Mouse (Mus musculus) liver, embryonic 11.5 days (tissue): Measurements from ENCODE around the gene Fmod. TPM values are rescaled to one million over a fixed set of nuclear protein-coding genes. Genes with fewer than 3 reads are reported as not detected.
A peak's percentile ranks its signal among the peaks of the same experiment; 100 is the strongest.

Experiments
- ATAC-seq: fragments of 200-750 bp; cut with Nextera tagmentation; replicated peaks from 2 replicates; pipeline ENCODE4 v1.8.0; 2017; ENCODE audit warnings: moderate number of reproducible peaks, mild to moderate bottlenecking, moderate TSS enrichment, moderate library complexity; ENCODE audit not compliant: low FRiP score
- DNase-seq: peaks from one replicate; pipeline ENCODE4 v3.0.0-alpha.2; 2017; ENCODE audit warnings: low spot score
- H3K27ac ChIP-seq: fragments of 300-500 bp; sonication (generic); 2 replicates; pipeline ENCODE4 v1.5.1; 2014; ENCODE audit warnings: mild to moderate bottlenecking, low read depth, low read length, control low read depth
- H3K27me3 ChIP-seq: fragments of 300-500 bp; sonication (generic); replicated peaks from 2 replicates; pipeline ENCODE4 v1.6.1; 2014; ENCODE audit warnings: low read length, mixed read lengths; ENCODE audit not compliant: control insufficient read depth, insufficient read depth
- H3K36me3 ChIP-seq: fragments of 300-500 bp; sonication (generic); 2 replicates; pipeline ENCODE4 v1.6.1; 2014; ENCODE audit warnings: mild to moderate bottlenecking, low read length, moderate library complexity, mixed read lengths; ENCODE audit not compliant: control insufficient read depth, insufficient read depth
- H3K4me1 ChIP-seq: fragments of 300-500 bp; sonication (generic); replicated peaks from 2 replicates; pipeline ENCODE4 v1.6.1; 2014; ENCODE audit warnings: low read length, mixed read lengths; ENCODE audit not compliant: control insufficient read depth, insufficient read depth
- H3K4me2 ChIP-seq: fragments of 300-500 bp; sonication (generic); 2 replicates; pipeline ENCODE4 v1.6.1; 2014; ENCODE audit warnings: mild to moderate bottlenecking, control low read depth, moderate library complexity
- H3K4me3 ChIP-seq: fragments of 300-500 bp; sonication (generic); 2 replicates; pipeline ENCODE4 v1.5.1; 2014; ENCODE audit warnings: low read depth, low read length, control low read depth
- H3K9ac ChIP-seq: fragments of 300-500 bp; sonication (generic); 2 replicates; pipeline ENCODE4 v1.6.1; 2014; ENCODE audit warnings: low read depth, low read length, control low read depth
- H3K9me3 ChIP-seq: fragments of 300-500 bp; sonication (generic); 2 replicates; pipeline ENCODE4 v1.6.1; 2016; ENCODE audit warnings: low read length, inconsistent platforms, mixed read lengths; ENCODE audit not compliant: control insufficient read depth
- WGBS: fragments of 180-500 bp; shearing (Covaris S2); extraction: QIAGEN DNeasy Blood & Tissue Kit; methylation state at CpG from one replicate; pipeline ENCODE4 v1.1.7; 2014; 5-methylcytosine and 5-hydroxymethylcytosine counted together
- polyA plus RNA-seq: library from polyadenylated mRNA; unstranded; fragments of >200 nt; fragmentation: Nextera tagmentation; extraction: Ambion mirVana; gene quantifications from 2 replicates; pipeline ENCODE4 v1.2.1, GENCODE M21; 2014

Gene Fmod
- polyA plus RNA-seq, 1 experiment from 2014 or later = 3.9 TPM

DNA sequence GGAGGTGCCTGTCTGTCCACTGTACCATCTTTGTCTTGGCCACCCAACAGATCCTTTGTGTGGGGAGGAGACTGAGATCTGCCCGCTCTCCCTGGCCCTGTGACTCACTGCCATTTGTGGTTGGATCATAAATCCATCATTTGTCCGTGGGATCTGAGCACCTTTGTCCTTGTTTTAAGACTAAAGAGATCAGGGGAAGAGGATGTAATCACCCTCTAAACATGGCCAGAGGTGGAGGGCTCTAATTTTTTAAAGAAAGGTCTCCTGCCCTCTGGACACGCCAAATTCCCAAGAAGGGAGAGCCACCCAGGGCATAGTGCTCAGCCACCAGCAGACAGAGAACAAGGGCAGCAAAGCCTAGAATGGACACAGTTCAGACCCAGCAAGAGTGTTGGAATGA is 54.8 kb downstream of the Fmod start:
- DNase-seq = no peak
- Histone ChIP-seq H3K27me3 (peaks cover 2% of the 10 kb centered on the region; the same call in 1 of the 2 replicates), H3K36me3 (no peaks in the 10 kb centered on the region), H3K4me3 (no peak overlapping the region), H3K9me3 (no peaks in the 10 kb centered on the region), H3K4me2 (no peak overlapping the region), H3K9ac (peak overlapping the region; percentile 2), H3K27ac (peak overlapping the region; percentile 82), H3K4me1 (peaks cover 46% of the 10 kb centered on the region)
- no peak for ATAC-seq
- 77% methylated on average over 3 of the region's 3 CpGs for WGBS

- Histone ChIP-seq H3K4me1 (peaks cover 44% of the 10 kb centered on the region), H3K9me3 (no peaks in the 10 kb centered on the region), H3K36me3 (no peaks in the 10 kb centered on the region), H3K27me3 (peaks cover 2% of the 10 kb centered on the region; the same call in 1 of the 2 replicates), H3K4me3 (peak overlapping the region; percentile 53), H3K4me2 (peak overlapping the region; percentile 88), H3K9ac (peak overlapping the region; percentile 2), H3K27ac (peak overlapping the region; percentile 82)
- WGBS = 16% methylated on average over 6 of the region's 6 CpGs
- DNase-seq (no peak), ATAC-seq (no peak)
Measured at GRCm38 (mm10) chr1:134092368-134092767, 55.3 kb downstream of the Fmod start.

DNA sequence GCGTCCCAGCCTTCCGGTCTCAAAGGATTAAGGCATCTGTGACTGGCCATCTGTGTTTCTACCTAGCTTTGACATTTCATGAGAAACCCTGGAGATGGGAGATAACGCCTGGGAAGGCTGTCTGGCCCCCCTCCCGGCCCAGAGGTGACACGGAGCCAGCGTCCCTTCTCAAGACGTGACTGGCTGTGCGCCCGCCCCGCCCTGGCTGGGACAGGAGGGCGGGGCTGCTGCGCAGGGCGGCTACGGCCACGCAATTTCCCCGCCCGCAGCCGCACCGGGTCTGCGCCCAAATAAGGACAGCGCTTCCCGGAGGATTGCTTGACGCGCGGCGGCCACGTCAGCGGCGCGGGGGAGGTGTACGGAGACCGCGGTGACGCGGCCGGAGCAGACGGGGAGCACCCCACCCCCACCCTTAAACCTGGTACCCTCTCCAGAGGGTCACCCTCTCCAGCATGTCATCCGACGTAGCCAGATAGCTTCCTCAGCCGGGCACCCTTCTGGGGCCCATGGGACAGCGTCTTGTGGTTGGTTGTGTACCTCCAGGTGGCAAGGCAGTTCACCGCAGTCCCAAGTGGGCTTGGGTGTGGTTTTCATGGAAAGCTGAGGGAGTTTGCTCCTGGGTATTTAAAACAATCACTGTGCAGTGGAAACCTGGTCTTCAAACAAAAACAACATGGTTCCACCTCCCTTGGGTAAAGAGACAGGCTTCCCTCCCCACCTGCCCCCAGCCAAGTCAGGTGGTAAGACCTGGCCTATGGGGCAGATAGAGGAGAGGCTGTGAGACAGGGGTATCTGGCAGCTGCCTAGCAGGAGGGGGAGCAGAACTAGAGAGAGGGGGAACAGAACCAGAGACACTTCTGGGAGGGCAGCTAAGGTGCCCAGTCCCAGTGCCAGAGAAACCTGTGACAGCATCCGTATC is 56.1 kb downstream of the Fmod start:
- ATAC-seq (peak; percentile 95), DNase-seq (peak; percentile 90)
- H3K4me3 ChIP-seq = peak overlapping the region; percentile 53
- no peaks in the 10 kb centered on the region for H3K36me3 ChIP-seq
- H3K9ac ChIP-seq = peak overlapping the region; percentile 67
- H3K27me3 ChIP-seq = peaks cover 2% of the 10 kb centered on the region; the same call in 1 of the 2 replicates
- no peaks in the 10 kb centered on the region for H3K9me3 ChIP-seq
- H3K4me1 ChIP-seq = peaks cover 40% of the 10 kb centered on the region
- peak overlapping the region; percentile 88 for H3K4me2 ChIP-seq
- WGBS = 2% methylated on average over 42 of the region's 43 CpGs
- H3K27ac ChIP-seq = peak overlapping the region; percentile 82

DNA sequence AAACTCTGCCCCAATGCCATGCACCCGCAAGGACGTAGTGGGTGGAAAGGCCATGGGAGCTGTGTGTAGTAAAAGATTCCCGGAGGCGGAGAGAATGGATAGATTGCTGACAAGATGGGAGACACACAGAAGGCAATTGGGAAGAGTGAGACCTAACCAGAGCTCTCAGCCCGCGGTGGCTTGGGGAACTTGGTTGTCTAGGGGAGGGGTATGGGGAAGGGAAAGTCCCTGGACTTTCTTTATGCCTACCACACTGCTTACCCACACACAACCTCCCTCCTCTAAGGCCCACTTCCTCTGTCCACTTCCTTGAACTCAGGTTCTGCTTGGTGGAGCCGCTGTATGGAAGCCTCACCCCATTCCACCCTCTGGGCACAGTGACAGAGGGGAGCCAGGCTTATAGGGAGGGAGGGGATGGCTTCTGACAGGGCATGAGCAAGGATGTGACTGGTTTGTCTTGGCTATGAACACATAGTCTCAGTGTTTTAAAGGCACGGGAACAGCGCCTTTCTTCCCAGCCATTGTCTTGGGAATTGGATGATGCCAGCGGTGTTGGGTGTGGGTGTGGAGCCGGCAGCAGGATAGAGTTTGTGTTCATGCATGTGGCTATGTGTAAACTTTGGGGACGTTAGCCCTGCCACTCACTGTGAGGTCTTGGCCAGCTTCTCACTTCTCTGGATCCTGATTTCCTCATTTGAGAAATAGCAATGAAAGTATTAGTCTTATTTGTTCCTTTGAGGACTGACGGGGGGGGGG is 56.9 kb downstream of the Fmod start:
- H3K4me3 ChIP-seq = peak overlapping the region; percentile 53; the same call in 1 of the 2 replicates
- 59% methylated on average over 13 of the region's 13 CpGs for WGBS
- no peaks in the 10 kb centered on the region for H3K36me3 ChIP-seq
- H3K9me3 ChIP-seq = no peaks in the 10 kb centered on the region
- peaks cover 46% of the 10 kb centered on the region for H3K4me1 ChIP-seq
- peak overlapping the region; percentile 67 for H3K9ac ChIP-seq
- DNase-seq (no peak), ATAC-seq (no peak)
- H3K27me3 ChIP-seq = peaks cover 2% of the 10 kb centered on the region; the same call in 1 of the 2 replicates
- peak overlapping the region; percentile 88 for H3K4me2 ChIP-seq
- peak overlapping the region; percentile 81; the same call in 1 of the 2 replicates for H3K27ac ChIP-seq

DNA sequence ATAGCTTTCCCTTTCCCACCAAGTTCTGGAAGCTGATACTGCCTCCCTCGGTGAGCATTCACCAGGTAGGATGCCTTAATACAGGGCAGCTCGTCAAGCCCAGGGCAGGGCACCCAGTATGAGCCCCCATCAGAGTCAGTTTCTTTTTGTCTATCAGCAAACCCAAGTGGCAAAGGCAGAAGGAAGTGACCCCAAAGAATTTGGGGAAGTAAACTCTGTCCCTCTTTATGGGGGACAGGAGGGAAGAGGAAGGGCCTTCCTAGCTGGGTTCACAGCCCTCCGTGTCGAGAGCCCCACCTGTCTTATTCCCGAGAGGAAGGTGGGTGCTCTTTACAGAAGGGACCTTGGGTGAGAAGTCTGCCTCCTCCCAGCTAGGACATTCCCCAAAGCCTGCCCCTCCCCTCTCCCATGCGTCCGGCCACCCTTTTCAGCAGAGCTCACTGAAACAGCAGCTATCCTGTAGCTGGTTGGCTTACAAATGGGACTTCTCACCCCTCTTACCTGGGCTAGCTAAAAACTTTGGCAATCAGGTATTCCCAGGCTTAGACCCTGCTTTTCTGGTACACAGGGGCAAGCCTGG is 58.1 kb downstream of the Fmod start:
- Histone ChIP-seq H3K27ac (no peak overlapping the region), H3K4me2 (no peak overlapping the region), H3K9ac (no peak overlapping the region; the same call in 1 of the 2 replicates), H3K27me3 (peaks cover 2% of the 10 kb centered on the region; the same call in 1 of the 2 replicates), H3K36me3 (no peaks in the 10 kb centered on the region), H3K4me3 (no peak overlapping the region), H3K9me3 (no peaks in the 10 kb centered on the region), H3K4me1 (peaks cover 51% of the 10 kb centered on the region)
- DNase-seq (no peak), ATAC-seq (no peak)
- 40% methylated on average over 7 of the region's 7 CpGs for WGBS

GRCm38 (mm10) chr1:134095721-134096120 is 58.7 kb downstream of the Fmod start:
- Histone ChIP-seq H3K4me2 (no peak overlapping the region), H3K9ac (no peak overlapping the region)
- no peak for DNase-seq

DNA sequence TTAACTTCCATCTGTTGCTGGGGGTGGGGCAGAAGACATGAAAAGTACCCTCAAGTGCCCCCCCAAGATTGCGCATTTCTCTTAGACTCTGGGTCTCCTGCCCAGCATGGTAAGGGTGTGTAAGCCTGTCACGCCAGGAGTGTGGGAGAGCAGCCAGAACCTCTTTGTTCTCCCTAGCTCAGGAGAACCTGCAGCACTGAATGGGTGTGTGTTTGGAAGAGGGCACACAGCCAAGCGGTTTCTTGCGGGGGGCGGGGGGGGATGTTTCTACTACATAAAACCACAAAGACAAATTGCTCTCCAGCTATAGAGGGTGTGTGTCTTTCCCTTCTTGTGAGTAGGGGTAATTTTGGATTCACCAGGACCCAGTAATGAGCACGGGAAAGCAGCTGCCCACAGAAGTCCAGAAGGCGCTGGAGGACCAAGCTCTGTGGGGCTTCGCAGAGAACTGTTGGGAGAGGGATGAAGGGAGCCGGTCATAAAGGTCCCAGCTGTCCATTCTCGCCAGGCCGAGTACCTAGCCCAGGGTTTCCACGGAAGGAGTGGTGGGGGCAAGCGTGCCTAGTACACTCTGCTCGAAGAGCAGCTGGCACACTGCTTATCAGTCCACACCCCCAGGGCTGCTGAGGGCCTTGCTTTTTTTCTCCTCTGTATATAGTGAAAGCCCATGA is 59.3 kb downstream of the Fmod start:
- peaks cover 2% of the 10 kb centered on the region; the same call in 1 of the 2 replicates for H3K27me3 ChIP-seq
- H3K4me1 ChIP-seq = peaks cover 51% of the 10 kb centered on the region
- no peak overlapping the region for H3K27ac ChIP-seq
- WGBS = 71% methylated on average over 14 of the region's 14 CpGs
- H3K9ac ChIP-seq = no peak overlapping the region
- H3K4me2 ChIP-seq = no peak overlapping the region
- no peaks in the 10 kb centered on the region for H3K36me3 ChIP-seq
- H3K9me3 ChIP-seq = no peaks in the 10 kb centered on the region
- H3K4me3 ChIP-seq = no peak overlapping the region
- DNase-seq (no peak), ATAC-seq (no peak)

More at GRCm38 (mm10) chr1:134095721-134096120, 58.7 kb downstream of the Fmod start:
- H3K9me3 ChIP-seq = no peaks in the 10 kb centered on the region
- H3K27ac ChIP-seq = no peak overlapping the region
- peaks cover 51% of the 10 kb centered on the region for H3K4me1 ChIP-seq
- H3K4me3 ChIP-seq = no peak overlapping the region
- H3K36me3 ChIP-seq = no peaks in the 10 kb centered on the region
- 80% methylated on average over 4 of the region's 4 CpGs for WGBS
- no peak for ATAC-seq
- peaks cover 2% of the 10 kb centered on the region; the same call in 1 of the 2 replicates for H3K27me3 ChIP-seq
